Mouse (Mus musculus): ENCODE data around the gene Cpe. TPM values are rescaled to one million over a fixed set of nuclear protein-coding genes. Genes with fewer than 3 reads are reported as not detected.

Gene Cpe
- 100 to 1,000 TPM; 257 to 289 (median 273) TPM for total RNA-seq (2022)

DNA sequence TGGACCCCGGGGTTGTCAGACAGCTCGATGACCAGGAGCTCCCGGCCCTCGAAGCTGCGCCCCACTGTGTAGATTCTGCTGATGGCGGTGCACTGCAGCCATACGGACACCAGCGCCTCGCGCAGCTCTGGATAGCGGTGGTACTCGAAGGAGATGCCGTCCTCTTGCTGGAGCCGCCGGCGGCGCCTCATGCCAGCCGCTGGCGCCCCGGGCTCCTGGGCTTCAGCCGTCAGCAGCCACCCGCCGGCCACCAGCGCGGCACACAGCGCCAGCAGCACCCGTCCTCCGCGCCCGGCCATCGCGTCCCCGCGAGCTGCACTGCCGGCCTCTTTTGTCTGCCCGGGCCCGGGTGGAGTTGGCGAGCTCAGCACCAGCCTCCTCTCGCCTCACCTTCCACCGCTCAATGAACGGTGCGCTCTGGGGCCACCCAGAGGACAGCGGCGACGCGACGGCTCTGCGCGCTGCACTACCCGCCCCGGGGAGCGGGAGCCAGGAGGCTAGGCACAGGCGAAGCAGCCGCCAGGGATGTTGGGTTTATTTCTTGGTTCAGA lies at the start of gene Cpe:
TSS of gene Cpe (minus strand) at position 404 of the 551 bp plus-strand sequence.
- peak; percentile 67 for DNase-seq (ENCODE audit: low spot score)

- DNase-seq (ENCODE audit: low spot score): no peak
These were observed 47.8 kb upstream of the Cpe start for GRCm38 (mm10) chr8:64740547-64741211.

GRCm38 (mm10) chr8:64738916-64739315 lies 46.1 kb upstream of the Cpe start:
- no peak for DNase-seq (ENCODE audit: low spot score)

GRCm38 (mm10) chr8:64736767-64737323 lies 44.0 kb upstream of the Cpe start:
- DNase-seq (ENCODE audit: low spot score): no peak

DNA sequence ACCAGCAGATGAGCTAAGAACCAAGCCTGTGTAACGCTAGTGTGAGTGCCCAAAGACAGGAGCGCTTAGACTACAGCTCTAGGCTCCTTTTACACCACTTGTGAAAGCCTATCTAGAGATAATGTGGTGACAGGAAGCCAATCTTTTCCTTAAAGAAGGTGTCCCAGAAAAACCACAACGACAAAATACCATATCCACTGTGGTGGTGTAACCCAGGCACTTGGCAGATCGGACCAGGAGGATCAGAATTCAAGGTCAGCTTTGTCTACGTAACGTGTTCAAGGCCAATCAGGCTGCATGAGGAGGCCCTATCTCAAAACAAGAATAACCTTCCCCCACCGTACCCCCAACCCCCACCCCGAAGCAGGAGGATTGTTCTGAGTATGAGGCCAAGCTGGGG lies 42.3 kb upstream of the Cpe start:
- DNase-seq (ENCODE audit: low spot score): no peak

GRCm38 (mm10) chr8:64733271-64733943 lies 40.6 kb upstream of the Cpe start, which contains the start of gene Msmo1:
Msmo1 (minus strand) TSS chr8:64733792.
- peak; percentile 96 for DNase-seq (ENCODE audit: low spot score)

- DNase-seq (ENCODE audit: low spot score): no peak
These were observed 39.7 kb upstream of the Cpe start for GRCm38 (mm10) chr8:64732596-64732995.

GRCm38 (mm10) chr8:64728156-64728555 lies 35.3 kb upstream of the Cpe start:
- no peak for DNase-seq (ENCODE audit: low spot score)

GRCm38 (mm10) chr8:64726190-64726695 lies 33.4 kb upstream of the Cpe start:
- DNase-seq (ENCODE audit: low spot score): no peak

DNA sequence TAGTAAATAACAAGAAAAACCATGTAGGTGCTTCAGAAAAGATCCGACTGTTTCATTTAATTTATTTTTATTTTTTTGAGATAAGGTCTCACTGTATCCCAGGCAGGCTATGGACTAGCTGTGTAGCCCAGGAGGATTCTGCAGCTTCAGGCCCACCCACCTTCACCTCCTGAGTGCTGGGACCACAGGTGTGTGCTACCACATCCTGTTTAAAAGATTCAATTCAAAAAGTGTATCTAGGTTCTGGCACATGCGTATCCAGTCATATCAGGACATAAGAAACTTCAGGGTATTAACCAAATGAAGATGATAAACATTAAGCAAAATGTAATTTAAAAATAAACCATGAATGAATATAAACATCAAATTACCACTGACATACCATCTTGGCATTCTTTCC lies 30.4 kb upstream of the Cpe start:
- DNase-seq (ENCODE audit: low spot score): no peak

DNA sequence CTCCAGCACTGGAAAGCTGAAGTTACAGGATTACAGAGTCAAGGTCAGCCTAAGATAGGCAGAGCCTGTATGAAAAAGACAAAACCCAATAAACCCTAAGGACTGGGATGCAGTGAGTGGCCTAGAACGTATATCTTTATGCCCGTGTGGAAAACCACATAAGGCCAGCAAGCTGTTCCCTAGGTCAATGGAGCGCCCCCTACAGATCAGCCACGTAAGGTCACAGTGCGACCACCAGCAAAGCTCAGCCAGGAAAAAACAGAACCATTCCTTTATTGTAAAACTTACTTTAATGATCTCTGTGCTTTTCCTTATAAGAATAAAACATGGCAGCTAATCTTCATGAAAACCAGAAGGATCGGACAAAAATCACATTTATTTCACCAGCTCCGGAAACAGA lies 25.0 kb upstream of the Cpe start:
- no peak for DNase-seq (ENCODE audit: low spot score)

- no peak for DNase-seq (ENCODE audit: low spot score)
These were observed 19.6 kb upstream of the Cpe start for GRCm38 (mm10) chr8:64712499-64712898.

DNA sequence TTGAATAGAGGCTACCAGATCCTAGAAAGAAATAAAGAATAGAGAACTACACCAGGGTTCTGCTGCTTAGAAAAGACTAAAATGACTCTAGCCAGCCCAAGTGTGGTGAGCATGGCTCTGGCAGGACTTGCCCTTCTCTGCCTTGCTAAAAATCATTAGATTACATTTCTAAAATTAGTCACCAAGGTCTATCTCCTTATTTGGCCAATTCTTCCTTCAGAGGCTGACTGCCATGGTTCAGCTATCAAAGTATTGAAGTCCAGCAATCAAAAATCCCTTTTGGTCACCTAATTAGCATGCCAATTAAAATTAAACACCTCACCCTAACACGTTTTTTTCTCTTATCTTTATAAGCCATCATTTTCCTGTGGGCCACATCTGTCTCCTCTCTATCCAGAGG lies 18.7 kb upstream of the Cpe start:
- no peak for DNase-seq (ENCODE audit: low spot score)

GRCm38 (mm10) chr8:64707481-64707880 lies 14.6 kb upstream of the Cpe start:
- no peak for DNase-seq (ENCODE audit: low spot score)

DNA sequence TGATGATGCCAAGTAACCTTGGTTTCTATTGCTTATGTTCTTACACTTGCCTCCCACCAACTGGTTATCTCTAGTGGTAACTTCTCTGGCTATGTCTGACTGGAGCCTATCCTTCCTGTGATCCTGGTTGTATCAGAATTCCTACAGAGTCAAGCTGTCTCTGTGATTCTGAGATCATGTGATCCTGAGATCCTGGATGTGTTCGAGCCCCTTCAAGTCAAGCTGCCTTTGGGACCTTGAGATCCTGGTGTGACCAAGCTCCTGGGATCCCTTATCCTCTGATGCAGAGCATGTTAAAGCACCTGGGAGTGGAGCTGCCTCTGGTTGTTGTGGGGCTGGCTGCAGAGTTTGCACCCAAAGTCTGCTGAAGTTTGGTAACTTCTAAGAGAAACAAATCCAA lies 10.3 kb upstream of the Cpe start:
- DNase-seq (ENCODE audit: low spot score): no peak

- no peak for DNase-seq (ENCODE audit: low spot score)
These were observed 1.1 kb downstream of the Cpe start for GRCm38 (mm10) chr8:64691591-64692401.

DNA sequence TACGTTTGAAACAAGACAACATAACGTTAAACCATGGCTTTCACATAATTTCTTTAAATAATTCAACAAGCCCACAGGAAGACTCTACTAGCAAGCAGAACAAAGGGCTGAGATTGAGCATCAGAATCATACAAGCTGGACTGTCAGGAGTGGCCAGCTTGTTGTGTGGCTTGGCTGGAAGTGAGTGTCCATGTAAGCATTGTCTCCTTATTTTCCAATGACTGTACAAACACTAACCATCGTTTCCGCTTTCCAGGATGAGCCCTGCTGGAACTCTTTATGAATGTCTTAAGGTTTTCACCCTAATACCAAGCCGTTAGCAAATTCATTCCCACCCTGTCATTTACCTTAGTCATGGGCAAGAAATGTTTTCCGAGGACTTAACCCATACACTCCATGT lies 2.0 kb downstream of the Cpe start:
- DNase-seq (ENCODE audit: low spot score): no peak

DNA sequence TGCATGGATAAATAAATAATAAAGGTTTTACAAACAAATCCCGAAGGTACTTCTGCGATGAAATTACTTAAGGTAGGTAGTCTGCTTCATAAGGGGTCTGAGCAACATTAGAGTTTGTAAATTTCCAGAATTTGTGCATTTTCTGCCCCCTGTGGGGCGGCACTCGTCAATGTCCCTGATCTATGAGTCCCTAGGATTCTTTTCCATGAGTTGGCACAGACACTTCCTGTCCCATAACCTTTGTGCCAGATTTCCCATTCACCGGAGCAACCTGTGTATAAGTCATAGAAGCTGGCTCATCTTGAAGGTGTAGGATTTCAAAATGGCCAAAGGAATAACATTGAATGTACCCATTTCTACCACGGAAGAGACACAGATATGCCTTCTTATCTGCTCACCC lies 2.5 kb downstream of the Cpe start:
- DNase-seq (ENCODE audit: low spot score): no peak

- DNase-seq (ENCODE audit: low spot score): no peak
These were observed 4.1 kb downstream of the Cpe start for GRCm38 (mm10) chr8:64688741-64689140.

DNA sequence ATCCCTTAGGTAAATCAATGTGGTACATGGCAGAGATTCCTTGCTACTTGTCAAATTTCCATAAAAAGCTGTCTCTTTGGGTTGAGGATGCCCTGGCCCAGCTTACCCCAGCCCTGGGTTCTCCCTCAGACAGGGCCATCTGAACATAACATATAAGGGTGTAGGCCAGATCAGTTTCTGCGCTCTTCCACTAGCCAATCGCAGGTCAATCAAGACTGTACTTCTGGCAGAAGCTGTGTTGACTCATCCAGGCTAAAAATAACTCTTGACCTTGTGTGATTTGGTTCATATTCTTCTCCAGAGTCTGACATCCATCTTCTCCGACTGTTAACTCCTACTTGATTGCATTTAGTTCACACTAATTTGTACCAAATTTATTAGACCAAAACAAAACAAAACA lies 4.7 kb downstream of the Cpe start:
- DNase-seq (ENCODE audit: low spot score): peak; percentile 56

DNA sequence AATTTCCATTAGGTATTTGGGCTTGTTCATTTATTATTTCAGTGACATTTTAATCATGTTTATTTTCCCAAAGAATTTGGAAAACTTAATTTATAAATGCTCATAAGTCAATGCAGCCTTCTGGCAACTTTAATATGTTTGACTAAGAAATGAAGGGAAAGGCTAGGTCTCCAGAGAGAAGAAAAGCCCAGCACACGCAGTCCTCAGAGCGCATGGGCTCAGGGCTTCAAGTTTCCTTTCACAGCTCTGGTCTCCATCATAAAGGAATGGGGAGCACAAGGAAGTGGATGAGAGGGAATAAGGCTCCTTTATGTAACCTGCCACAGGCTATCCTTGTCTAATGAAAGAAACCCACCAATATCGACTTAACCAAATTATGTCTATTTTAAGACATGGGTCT lies 10.4 kb downstream of the Cpe start:
- DNase-seq (ENCODE audit: low spot score): no peak

GRCm38 (mm10) chr8:64676381-64676780 lies 16.5 kb downstream of the Cpe start:
- no peak for DNase-seq (ENCODE audit: low spot score)
